In the genomic region with DNA sequence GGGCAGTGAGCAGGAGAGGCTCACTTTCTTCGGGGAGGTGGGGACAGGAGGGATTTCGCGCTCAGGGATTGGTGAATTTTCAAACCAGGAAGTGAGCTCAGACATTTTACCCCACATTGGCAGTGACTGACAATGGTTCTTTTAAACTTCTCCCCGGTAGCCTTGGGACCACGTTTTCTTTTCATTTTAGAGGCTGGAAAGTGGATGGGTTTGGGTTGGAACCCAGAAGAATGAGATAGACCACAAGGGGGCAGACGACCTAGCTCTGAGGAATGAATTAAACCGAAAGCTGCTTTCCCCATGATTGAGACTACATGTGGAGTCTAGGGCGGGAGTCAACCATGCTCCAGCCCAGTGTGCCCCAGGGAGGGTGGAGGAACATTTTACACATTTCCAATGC, we compare ENCODE assay signal across 12 mouse cellular contexts. TPM values are rescaled to one million over a fixed set of nuclear protein-coding genes. Genes with fewer than 3 reads are reported as not detected.
DNase-seq lines count a peak whose midpoint lies in the region; ATAC-seq and TF ChIP-seq lines count a peak whose summit lies in the region.
"Had no signal": no experiment of that assay in that cellular context is flagged by ENCODE, and none has a peak within 500 bp of the region (broad histone marks: within the 10 kb centered on the region; RNA-seq: fewer than 3 reads in every experiment).

No protein-coding gene starts in this region.

- no peak overlapping the region for H3K4me3 ChIP-seq in lung, embryonic 14.5 days (ENCODE audit: low read depth, low read length)
- H3K4me3 ChIP-seq in megakaryocyte, embryonic 14.5 days (replicated peaks), result peak overlapping the region; percentile 42
- H3K4me3 ChIP-seq: embryonic facial prominence, embryonic 12.5 days had no signal

- POLR2A ChIA-PET in Patski (lab: Charles Lee), result no interaction called here

- in situ Hi-C loops in Patski (cut with MboI; ENCODE audit: low pct_unique_long_range_greater_than_20kb), result no loop called here

- no peaks in the 10 kb centered on the region for H3K36me3 ChIP-seq in lung, embryonic 14.5 days (ENCODE audit: insufficient read depth)
- H3K36me3 ChIP-seq in megakaryocyte, embryonic 14.5 days (replicated peaks; ENCODE audit: low read length), result no peaks in the 10 kb centered on the region
- H3K36me3 ChIP-seq: embryonic facial prominence, embryonic 12.5 days had no signal

- no peaks in the 10 kb centered on the region for H3K4me1 ChIP-seq in lung, embryonic 14.5 days (ENCODE audit: insufficient read depth)
- H3K4me1 ChIP-seq in megakaryocyte, embryonic 14.5 days, result peaks cover 5% of the 10 kb centered on the region
- H3K4me1 ChIP-seq: embryonic facial prominence, embryonic 12.5 days had no signal

- 79% methylated on average over 8 of the region's 8 CpGs for WGBS in lung, embryonic 14.5 days

- no peak overlapping the region for H3K4me2 ChIP-seq in lung, embryonic 14.5 days
- H3K4me2 ChIP-seq: embryonic facial prominence, embryonic 12.5 days; hindbrain, embryonic 14.5 days had no signal

- peak; percentile 38 for TF ChIP-seq CTCF in lung, embryonic 14.5 days (IDR thresholded peaks at IDR 0.05; ENCODE audit: low read depth)
- peak; percentile 52 for TF ChIP-seq CTCF in Patski (IDR thresholded peaks at IDR 0.05)

- CTCF ChIA-PET in Patski (lab: Charles Lee), result no interaction called here

- ATAC-seq in lung, embryonic 14.5 days (ENCODE audit: insufficient read depth), result no peak
- no peak for ATAC-seq in Patski

- H3K9me3 ChIP-seq in lung, embryonic 14.5 days (ENCODE audit: low read depth, low read length), result no peaks in the 10 kb centered on the region
- H3K9me3 ChIP-seq in megakaryocyte, embryonic 14.5 days, result no peaks in the 10 kb centered on the region
- H3K9me3 ChIP-seq: embryonic facial prominence, embryonic 12.5 days had no signal

- H3K9ac ChIP-seq in lung, embryonic 14.5 days, result no peak overlapping the region
- H3K9ac ChIP-seq: embryonic facial prominence, embryonic 12.5 days; hindbrain, embryonic 14.5 days had no signal

- H3K27me3 ChIP-seq in lung, embryonic 14.5 days (ENCODE audit: insufficient read depth, low read length), result no peaks in the 10 kb centered on the region
- peaks cover 4% of the 10 kb centered on the region for H3K27me3 ChIP-seq in Patski
- peaks cover 16% of the 10 kb centered on the region for H3K27me3 ChIP-seq in megakaryocyte, embryonic 14.5 days (replicated peaks)
- H3K27me3 ChIP-seq: embryonic facial prominence, embryonic 12.5 days had no signal

- DNase-seq in adrenal gland, postnatal 14 days, result peak; percentile 33
- DNase-seq in adrenal gland, adult 8-10 months, result no peak
- peak; percentile 15 for DNase-seq in lung, embryonic 14.5 days
- no peak for DNase-seq in lung, postnatal 25 days (ENCODE audit: low spot score)
- DNase-seq in Patski (ENCODE audit: low read depth, low spot score), result no peak
- no peak for DNase-seq in T-cell, adult 2 months (ENCODE audit: low spot score)
- no peak for DNase-seq in layer of hippocampus, adult 9-11 months
- DNase-seq: gastrocnemius, postnatal 10 days; lung, postnatal 10 days had no signal

- no peak overlapping the region for H3K27ac ChIP-seq in lung, embryonic 14.5 days (ENCODE audit: low read depth)
- H3K27ac ChIP-seq: embryonic facial prominence, embryonic 12.5 days; hindbrain, embryonic 14.5 days had no signal

RNA-seq across cellular contexts. Expression of a gene that starts 8.0 kb away (rescaled TPM):
- total RNA-seq in adrenal gland, postnatal 14 days (2021), result 8.4 and 9.7 TPM in 2 replicates
- total RNA-seq in adrenal gland, adult 8-10 months (2022), result 10 to 100 TPM; 10.2 to 14.2 (median 12.4) TPM
- polyA plus RNA-seq in lung, embryonic 14.5 days (2014; fragmentation: Nextera tagmentation; extraction: Ambion mirVana), result 11.6 and 12.6 TPM in 2 replicates
- polyA plus RNA-seq in Patski (2021), result 10.3 TPM
- 0.22 TPM in 1 of 2 replicates, not detected in the other for polyA plus RNA-seq in megakaryocyte, embryonic 14.5 days (2012; ENCODE audit: insufficient read depth, low replicate concordance)

Comparison
In these comparisons a context has a peak if more than half of its experiments do, and no peak if none do; other contexts are left out.
1. DNase-seq: peak in adrenal gland, postnatal 14 days (single experiment) and lung, embryonic 14.5 days (single experiment); none in adrenal gland, adult 8-10 months (single experiment), lung, postnatal 25 days (single experiment), Patski (single experiment), T-cell, adult 2 months (single experiment) and layer of hippocampus, adult 9-11 months (single experiment).